Mouse (Mus musculus) T-helper 2 cell (primary cell): ENCODE measurements around the gene Esrra.

Source experiments
- in situ Hi-C: fragments of 300-600 bp; cut with MboI, MseI; formaldehyde crosslinking; loops from one replicate; pipeline ENCODE4 v1.15.1; 2025; ENCODE audit warnings: high pct_unique_total_duplicates

Esrra gene

DNA sequence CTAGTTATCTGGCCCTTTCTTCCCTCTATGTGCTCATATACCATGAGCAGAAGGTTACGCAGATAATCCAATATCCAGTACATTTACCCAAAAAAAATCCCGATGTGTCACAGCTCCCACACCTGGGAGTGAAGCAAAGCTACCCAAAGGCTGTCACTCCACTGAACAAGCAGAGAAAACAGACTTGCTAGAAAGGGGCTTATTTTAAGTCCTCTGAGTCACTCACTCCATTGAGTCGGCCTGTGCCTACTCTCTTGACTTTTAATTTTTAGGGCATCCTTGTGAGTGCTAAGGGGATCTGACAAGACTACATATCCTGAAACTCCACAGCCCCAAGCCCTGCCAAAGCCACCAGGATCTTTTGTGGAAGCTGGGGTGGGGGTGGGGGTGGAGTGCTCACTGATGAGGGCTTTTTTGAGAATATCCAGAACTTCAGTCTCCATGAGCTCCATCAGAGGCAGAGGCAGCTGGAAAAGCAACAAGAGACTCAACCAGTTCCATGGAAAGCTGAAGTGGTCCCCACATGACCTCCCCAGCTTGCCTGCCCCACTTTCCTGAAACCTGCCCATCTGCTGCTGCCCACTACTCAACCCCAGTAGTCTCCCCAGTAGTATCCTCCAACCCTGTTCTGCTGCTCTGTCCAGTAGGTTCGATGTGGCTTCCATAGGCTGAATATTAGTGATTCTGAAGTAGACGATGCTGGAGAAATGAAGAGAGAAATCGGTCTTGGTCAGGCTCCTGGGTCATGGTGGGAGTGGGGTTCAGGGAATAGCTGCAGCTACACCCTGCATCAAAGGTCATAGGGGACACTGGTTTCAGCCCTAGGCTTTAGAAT lies 1.5 kb upstream of the Esrra start:
- in situ Hi-C loops = no loop called here

GRCm38 (mm10) chr19:6920741-6921636 lies 624 bp downstream of the Esrra start:
- in situ Hi-C loops = no loop called here

GRCm38 (mm10) chr19:6919876-6920740 lies 1.5 kb downstream of the Esrra start:
- in situ Hi-C loops = no loop called here

DNA sequence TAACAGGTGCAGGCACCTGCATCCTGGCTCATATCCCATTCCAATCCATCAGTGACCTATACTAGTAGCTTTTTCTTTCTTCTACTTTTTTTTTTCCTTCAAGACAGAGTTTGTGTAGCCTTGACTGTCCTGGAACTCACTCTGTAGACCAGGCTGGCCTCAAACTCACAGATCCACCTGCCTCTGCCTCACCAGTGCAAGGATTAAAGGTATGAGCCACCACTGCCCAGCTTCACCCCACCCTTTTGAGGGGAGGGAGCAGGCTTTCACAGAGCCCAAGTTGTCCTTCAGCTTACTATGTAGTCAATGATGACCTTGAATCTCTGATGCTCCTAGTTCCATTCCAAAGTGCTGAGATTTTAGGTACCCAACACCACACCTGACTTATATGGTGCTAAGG lies 2.2 kb downstream of the Esrra start:
- in situ Hi-C loops = no loop called here

DNA sequence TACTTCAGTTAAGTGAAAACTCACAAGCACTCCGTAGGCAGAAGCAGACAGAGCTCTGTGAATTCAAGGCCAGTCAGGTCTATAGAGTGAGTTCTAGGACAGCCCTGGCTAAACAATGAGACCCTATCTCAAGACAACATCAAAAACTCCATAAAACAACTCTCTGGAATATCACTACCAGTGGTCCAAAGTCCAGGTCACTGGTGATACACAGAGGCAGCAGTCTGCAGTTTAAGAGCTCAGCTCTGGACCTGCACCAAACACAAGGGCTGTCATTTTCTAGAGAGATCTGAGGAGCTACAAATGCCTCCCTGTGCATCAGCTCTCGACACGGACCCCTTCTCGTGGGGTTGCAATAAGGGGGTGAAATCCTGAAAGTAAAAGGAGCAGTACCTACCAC lies 3.3 kb downstream of the Esrra start:
- in situ Hi-C loops = no loop called here

DNA sequence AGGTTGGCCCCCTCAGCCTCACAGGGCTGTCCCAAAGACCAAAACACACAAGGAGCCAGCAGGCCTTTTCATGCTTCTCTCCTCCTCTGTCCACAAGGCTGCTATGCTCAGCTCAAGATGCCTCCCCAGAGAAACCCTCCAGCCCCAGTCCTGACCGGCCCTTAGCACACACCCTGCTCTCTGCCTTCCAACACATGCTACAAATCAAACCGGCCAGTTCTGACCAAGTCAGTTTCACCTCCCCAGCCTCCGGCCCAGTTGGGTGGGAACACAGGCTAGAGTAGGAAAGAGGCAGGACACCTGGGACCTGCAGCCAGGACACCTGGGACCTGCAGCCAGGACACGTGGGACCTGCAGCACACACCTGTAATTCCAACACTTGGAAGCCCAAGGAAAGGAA lies 5.1 kb downstream of the Esrra start:
- in situ Hi-C loops = no loop called here

- in situ Hi-C loops = no loop called here
Measured at GRCm38 (mm10) chr19:6915276-6915675, 6.3 kb downstream of the Esrra start.

DNA sequence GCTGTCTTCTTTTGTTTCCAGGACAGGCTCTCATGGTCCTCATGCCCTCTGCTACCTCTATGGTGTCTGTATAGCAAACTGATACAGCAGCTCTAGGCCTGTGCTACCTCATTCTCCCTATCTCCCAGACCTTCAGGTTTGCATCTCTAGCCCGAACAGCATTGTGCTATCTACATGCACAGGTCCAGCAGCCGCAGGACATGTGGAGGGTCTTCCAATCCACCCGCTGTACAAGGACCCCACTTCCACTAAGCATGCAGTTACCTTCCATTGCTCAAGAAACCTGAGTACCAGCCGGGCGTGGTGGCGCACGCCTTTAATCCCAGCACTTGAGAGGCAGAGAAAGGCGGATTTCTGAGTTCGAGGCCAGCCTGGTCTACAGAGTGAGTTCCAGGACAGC lies 7.1 kb downstream of the Esrra start:
- in situ Hi-C loops = loop anchor here (5.0 kb wide), 2 partner anchors 57 to 63 kb away; partner anchors contain the start of genes Ccdc88b and Plcb3

GRCm38 (mm10) chr19:6913991-6914390 lies 7.6 kb downstream of the Esrra start:
- in situ Hi-C loops = loop anchor here (5.0 kb wide), 2 partner anchors 57 to 63 kb away; partner anchors contain the start of genes Ccdc88b and Plcb3

DNA sequence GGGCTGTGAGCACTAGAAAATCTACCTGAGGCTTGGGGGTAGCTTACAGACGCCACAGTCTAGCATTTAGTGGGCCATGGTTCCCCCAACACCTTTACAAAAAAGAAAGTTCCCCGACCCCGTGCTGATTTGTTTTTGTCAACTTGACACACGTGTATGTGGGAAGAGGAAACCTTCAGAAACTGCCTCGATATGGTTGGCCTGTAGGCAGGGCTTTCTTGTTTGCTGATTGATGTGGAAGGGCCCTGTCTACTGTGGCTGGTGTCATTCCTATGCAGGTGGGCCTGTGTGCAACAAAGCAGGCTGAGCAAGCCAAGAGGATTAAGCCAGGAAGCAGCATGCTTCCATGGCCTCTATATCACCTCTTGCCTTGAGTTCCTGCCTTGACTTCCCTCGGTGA lies 8.6 kb downstream of the Esrra start:
- in situ Hi-C loops = loop anchor here (5.0 kb wide), 2 partner anchors 56 to 64 kb away; partner anchors contain the start of genes Ccdc88b and Plcb3

GRCm38 (mm10) chr19:6912205-6912970 lies 9.2 kb downstream of the Esrra start:
- in situ Hi-C loops = loop anchor here (5.0 kb wide), 2 partner anchors 55 to 65 kb away; partner anchors contain the start of genes Ccdc88b and Plcb3

DNA sequence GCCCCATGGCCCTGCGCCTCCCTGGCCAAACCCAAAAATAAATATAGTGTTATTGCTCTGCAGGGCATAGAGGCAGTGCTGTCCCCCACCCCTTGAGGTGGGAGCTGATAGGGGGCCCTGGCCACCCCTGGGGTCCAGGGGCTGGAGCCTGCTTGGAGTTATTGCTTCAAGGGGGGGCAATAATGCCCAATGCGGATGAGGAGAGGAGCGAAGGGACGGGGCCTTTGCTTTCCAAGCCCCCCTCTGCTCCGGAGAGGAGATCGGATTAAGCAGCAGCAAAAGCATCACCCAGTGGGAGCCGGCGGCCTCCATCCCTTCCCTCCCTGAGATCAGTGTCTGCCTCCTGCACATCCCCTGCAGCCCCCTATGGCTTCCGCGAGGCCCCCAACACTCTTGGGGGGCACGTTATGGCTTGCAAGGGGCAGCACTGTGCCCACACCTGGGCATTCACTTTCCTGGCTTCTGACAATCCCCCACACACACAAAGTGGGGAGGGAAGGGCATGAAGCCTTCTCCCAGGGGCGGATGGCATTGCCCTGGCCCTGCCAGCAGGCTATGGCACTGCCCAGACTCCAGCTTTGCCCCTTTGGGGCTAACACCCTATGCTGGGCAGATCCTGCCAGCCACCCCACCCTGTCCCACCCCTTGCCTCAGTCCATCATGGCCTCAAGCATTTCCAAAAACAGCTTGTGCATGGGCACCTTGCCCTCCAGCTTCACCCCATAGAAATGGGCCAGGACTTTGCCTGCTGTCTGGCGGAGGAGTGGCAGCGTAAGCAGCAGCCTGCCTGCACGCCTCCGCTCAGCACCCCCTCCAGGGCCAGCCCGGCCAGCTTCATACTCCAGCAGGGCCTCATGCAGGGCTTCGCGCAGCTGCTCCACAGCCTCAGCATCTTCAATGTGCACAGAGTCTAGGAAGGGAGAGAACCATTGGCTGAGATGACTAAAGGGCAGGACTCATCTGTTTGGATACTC lies 10.2 kb downstream of the Esrra start:
- in situ Hi-C loops = loop anchor here (5.0 kb wide), 2 partner anchors 54 to 66 kb away; partner anchors contain the start of genes Ccdc88b and Plcb3

DNA sequence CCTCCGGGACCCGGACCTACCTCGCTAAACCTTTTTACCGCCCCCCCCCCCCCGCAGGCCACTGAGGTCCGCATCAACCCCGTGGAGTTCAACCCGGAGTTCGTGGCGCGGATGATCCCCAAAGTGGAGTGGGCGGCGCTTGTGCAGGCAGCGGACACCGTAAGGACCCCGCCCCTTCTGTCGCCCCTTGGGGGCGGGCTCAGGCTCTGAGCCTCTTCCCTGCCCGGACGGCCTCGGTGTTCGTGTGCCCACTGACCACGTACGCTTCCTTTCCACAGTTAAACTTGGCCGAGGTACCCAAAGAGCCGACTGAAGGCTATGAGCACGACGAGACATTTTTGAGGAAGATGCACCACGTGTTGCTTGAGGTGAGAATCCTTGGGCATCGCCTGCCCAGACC lies 11.3 kb downstream of the Esrra start:
- in situ Hi-C loops = loop anchor here (5.0 kb wide), 2 partner anchors 53 to 67 kb away; partner anchors contain the start of genes Ccdc88b and Plcb3

DNA sequence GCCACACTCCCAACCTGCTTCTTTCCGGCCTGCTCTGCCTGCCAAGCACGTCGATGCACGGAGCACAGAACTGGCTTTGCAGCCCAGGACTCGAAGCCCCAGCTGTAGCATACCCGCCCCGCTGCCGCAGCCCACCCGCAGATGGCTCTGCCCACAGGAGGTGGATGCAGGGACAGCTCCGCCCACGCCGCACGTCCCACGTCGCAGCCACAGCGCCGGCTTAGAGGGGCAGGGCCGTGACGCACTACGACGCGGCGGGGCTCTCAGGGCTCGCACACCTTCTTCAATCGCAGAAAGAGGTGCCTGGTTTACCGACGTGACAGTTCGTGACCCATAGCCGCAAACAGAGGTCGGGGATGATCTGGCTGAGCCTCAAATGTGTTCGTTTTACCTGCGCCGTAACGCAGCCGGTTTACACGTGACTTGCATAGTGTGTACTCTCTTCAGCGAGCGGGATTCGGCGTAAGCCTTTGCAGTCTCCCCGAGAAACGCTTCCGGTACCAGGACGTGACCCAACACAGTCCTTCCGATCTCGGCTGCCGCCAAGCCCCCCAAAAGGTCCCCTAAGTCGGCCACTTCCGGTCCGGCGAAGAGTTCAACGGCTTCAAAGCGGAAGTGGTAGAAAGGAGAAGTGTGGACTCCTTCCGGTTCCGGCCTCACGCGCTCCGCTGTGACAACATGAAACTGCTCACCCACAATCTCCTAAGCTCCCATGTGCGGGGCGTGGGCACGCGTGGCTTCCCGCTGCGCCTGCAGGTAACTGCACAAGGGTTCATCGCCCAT lies 11.9 kb downstream of the Esrra start, which contains the start of the genes Trmt112 and Prdx5:
Gene Trmt112, plus strand, starts transcription at position 192 of the 783 bp plus-strand sequence.
Gene Prdx5, minus strand, starts transcription at position 600 of the 783 bp plus-strand sequence.
- in situ Hi-C loops = loop anchor here (5.0 kb wide), 2 partner anchors 52 to 68 kb away; partner anchors contain the start of genes Ccdc88b and Plcb3

DNA sequence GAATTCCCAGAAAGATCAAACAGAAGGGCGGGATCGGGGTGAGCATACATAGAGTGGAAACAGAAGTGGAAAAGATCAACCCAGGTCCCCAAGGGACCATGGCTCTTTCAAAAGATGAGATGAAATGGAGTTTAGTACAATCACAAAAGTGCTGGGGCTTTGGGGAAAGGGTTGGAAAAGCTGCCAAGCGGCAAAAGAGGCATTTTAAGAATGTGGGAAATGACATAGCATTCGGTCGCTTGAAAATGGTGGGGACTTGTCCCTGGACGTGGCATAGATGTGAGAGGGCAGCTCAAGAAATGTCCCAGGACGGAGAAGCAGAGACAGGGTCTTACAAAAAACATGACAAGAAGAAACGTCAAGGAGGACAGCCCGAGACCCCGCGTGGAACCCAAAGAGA lies 12.6 kb downstream of the Esrra start:
- in situ Hi-C loops = no loop called here

DNA sequence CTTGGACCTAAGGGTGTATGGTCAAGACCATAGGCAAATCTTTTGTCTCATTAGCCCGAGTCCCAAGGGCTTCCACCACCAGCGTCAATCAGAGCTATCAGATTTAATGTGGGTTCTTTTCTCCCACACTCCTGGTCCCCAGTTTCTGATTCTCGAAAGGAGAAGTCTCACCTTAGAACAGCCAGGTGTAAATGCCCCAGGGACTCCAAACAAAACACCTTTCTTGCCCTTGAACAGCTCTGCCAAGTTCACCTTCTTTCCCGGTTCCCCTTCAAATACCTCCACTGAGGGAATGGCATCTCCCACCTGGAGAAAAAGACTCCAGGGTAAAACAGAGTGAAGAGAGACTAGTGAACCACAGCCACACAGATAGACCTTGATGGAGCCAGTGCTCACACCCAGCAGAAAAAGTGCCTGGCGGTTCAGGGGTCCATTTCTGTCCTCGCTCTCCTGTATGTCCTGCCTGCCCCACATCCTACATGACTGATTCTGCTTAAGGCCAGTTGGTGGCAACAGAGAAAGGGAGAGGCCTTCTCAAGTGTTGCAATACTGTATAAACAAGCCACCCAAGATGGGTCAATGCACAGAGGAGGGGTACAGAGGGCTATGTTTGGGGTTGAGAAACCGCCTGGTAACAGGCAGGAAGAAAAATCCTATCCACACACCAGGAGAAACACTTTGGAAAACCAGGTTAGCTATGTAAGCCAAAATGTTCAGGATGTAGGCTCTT lies 13.6 kb downstream of the Esrra start:
- in situ Hi-C loops = no loop called here

DNA sequence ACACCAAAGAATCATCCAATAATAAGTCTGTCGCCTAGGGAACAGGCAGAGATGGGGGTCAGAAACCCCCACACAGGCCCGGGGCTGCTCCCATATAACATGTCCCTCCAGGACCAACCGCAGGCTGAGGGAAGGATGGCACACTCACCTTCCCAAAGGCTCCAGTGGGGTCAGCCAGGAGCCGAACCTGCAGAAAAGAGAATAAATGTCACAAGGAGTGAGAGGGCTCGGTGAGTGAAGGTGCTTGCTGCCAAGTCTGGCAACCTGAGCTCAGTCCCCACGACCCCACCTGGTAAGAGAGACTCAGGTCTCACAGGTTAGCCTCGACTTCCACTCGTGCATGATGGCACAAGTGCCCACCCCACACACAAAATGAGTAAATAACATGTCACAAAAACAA lies 14.5 kb downstream of the Esrra start:
- in situ Hi-C loops = no loop called here
